Comparison of ENCODE assay signal across 22 mouse cellular contexts in the genomic region with DNA sequence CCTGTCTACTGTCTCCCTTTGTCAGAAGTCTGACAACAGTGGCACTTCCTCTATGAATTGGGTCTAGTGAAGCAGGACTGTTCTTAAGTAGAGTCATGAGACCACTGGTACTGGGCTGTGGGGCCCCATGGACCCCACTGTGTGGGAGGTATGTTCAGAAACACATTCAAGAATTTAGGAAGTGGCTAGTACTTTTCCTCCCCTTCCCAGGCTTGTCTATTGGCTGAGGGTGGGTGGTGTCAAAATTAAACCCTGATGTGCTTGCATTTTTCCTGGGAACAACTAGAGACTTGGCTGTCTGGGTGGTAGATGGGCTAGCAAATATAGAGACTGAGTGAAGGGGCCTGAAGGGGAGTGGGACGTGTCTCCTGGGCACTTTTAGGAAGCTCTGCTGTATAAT. TPM values are rescaled to one million over a fixed set of nuclear protein-coding genes. Genes with fewer than 3 reads are reported as not detected.
DNase-seq lines count a peak whose midpoint lies in the region; ATAC-seq and TF ChIP-seq lines count a peak whose summit lies in the region.
"Had no signal": no experiment of that assay in that cellular context is flagged by ENCODE, and none has a peak within 500 bp of the region (broad histone marks: within the 10 kb centered on the region; RNA-seq: fewer than 3 reads in every experiment).

No protein-coding gene starts in this region.

- H3K36me3 ChIP-seq in heart, embryonic 12.5 days = no peaks in the 10 kb centered on the region
- no peaks in the 10 kb centered on the region for H3K36me3 ChIP-seq in embryonic facial prominence, embryonic 10.5 days (replicated peaks)
- no peaks in the 10 kb centered on the region for H3K36me3 ChIP-seq in limb, embryonic 10.5 days
- H3K36me3 ChIP-seq in intestine, postnatal 0 days (ENCODE audit: control insufficient read depth, insufficient read depth) = no peaks in the 10 kb centered on the region
- H3K36me3 ChIP-seq: embryonic facial prominence, embryonic 12.5 days; forebrain, embryonic 12.5 days; forebrain, embryonic 15.5 days; heart, embryonic 10.5 days; hindbrain, embryonic 12.5 days; hindbrain, embryonic 15.5 days had no signal

- ATAC-seq in heart, embryonic 12.5 days (ENCODE audit: insufficient number of reproducible peaks, low FRiP score) = no peak
- ATAC-seq in intestine, postnatal 0 days = no peak
- ATAC-seq: CD4-positive, CD25-positive, alpha-beta regulatory T cell, adult 4 months; forebrain, embryonic 15.5 days had no signal

- no peak overlapping the region for H3K9ac ChIP-seq in heart, embryonic 12.5 days
- no peak overlapping the region for H3K9ac ChIP-seq in intestine, postnatal 0 days (ENCODE audit: low read depth, low read length)
- H3K9ac ChIP-seq: embryonic facial prominence, embryonic 12.5 days; forebrain, embryonic 12.5 days; forebrain, embryonic 15.5 days; hindbrain, embryonic 12.5 days; hindbrain, embryonic 15.5 days had no signal

- no peak overlapping the region for H3K4me2 ChIP-seq in heart, embryonic 12.5 days
- H3K4me2 ChIP-seq in intestine, postnatal 0 days (replicated peaks; ENCODE audit: low read depth) = no peak overlapping the region
- H3K4me2 ChIP-seq: embryonic facial prominence, embryonic 12.5 days; forebrain, embryonic 12.5 days; forebrain, embryonic 15.5 days; hindbrain, embryonic 12.5 days; hindbrain, embryonic 15.5 days had no signal

- no peak for TF ChIP-seq CTCF in intestine, postnatal 0 days (IDR thresholded peaks at IDR 0.05; ENCODE audit: low read depth)

- H3K4me1 ChIP-seq in heart, embryonic 12.5 days (replicated peaks) = peaks cover 7% of the 10 kb centered on the region
- H3K4me1 ChIP-seq in embryonic facial prominence, embryonic 10.5 days = no peaks in the 10 kb centered on the region
- peaks cover 16% of the 10 kb centered on the region for H3K4me1 ChIP-seq in limb, embryonic 10.5 days
- no peaks in the 10 kb centered on the region for H3K4me1 ChIP-seq in intestine, postnatal 0 days (replicated peaks; ENCODE audit: control insufficient read depth, insufficient read depth, low read length)
- H3K4me1 ChIP-seq: forebrain, embryonic 12.5 days; forebrain, embryonic 15.5 days; heart, embryonic 10.5 days; hindbrain, embryonic 12.5 days; hindbrain, embryonic 15.5 days had no signal

- no peak overlapping the region for H3K4me3 ChIP-seq in heart, embryonic 12.5 days
- H3K4me3 ChIP-seq in embryonic facial prominence, embryonic 10.5 days = no peak overlapping the region
- H3K4me3 ChIP-seq in limb, embryonic 10.5 days = no peak overlapping the region
- H3K4me3 ChIP-seq in intestine, postnatal 0 days (ENCODE audit: low read depth, low read length) = no peak overlapping the region
- H3K4me3 ChIP-seq: embryonic facial prominence, embryonic 12.5 days; erythroblast, embryonic 14.5 days; forebrain, embryonic 12.5 days; forebrain, embryonic 15.5 days; heart, adult 2 months; heart, embryonic 10.5 days; hindbrain, embryonic 12.5 days; hindbrain, embryonic 15.5 days had no signal

- H3K9me3 ChIP-seq in heart, embryonic 12.5 days (replicated peaks) = no peaks in the 10 kb centered on the region
- no peaks in the 10 kb centered on the region for H3K9me3 ChIP-seq in embryonic facial prominence, embryonic 10.5 days
- H3K9me3 ChIP-seq in limb, embryonic 10.5 days (replicated peaks) = no peaks in the 10 kb centered on the region
- H3K9me3 ChIP-seq in intestine, postnatal 0 days (ENCODE audit: control insufficient read depth) = no peaks in the 10 kb centered on the region
- H3K9me3 ChIP-seq: embryonic facial prominence, embryonic 12.5 days; forebrain, embryonic 12.5 days; forebrain, embryonic 15.5 days; heart, embryonic 10.5 days; hindbrain, embryonic 12.5 days; hindbrain, embryonic 15.5 days had no signal

- H3K27ac ChIP-seq in heart, embryonic 12.5 days (ENCODE audit: poor library complexity, severe bottlenecking) = no peak overlapping the region
- H3K27ac ChIP-seq in embryonic facial prominence, embryonic 10.5 days (replicated peaks) = no peak overlapping the region
- 0 out of 2 replicates have a peak overlapping the region, but pooled peaks have one; percentile 20 for H3K27ac ChIP-seq in limb, embryonic 10.5 days
- H3K27ac ChIP-seq in intestine, postnatal 0 days (ENCODE audit: low read depth, low read length) = no peak overlapping the region
- H3K27ac ChIP-seq: embryonic facial prominence, embryonic 12.5 days; forebrain, embryonic 12.5 days; forebrain, embryonic 15.5 days; heart, adult 2 months; heart, embryonic 10.5 days; hindbrain, embryonic 12.5 days; hindbrain, embryonic 15.5 days had no signal

- DNase-seq in heart, adult 11 months = peak; percentile 65
- peak; percentile 3 for DNase-seq in embryonic facial prominence, embryonic 10.5 days (ENCODE audit: low spot score)
- no peak for DNase-seq in limb, embryonic 10.5 days (ENCODE audit: low spot score)
- no peak for DNase-seq in spleen, adult 18-20 months
- DNase-seq in adrenal gland, adult 18-20 months (ENCODE audit: low spot score in 2 of 2) = no peak
- DNase-seq: adrenal gland, adult 8-10 months; adrenal gland, postnatal 25 days; cerebellum, adult 11-12 months; cerebellum, adult 9-10 months; cerebellum, postnatal 14 days; gastrocnemius, postnatal 25 days; heart, adult 2 months had no signal

- WGBS in heart, embryonic 12.5 days = 60% methylated on average over 1 of the region's 1 CpGs
- 54% methylated on average over 1 of the region's 1 CpGs for WGBS in embryonic facial prominence, embryonic 10.5 days
- 66% methylated on average over 1 of the region's 1 CpGs for WGBS in limb, embryonic 10.5 days
- WGBS in intestine, postnatal 0 days = 57% methylated on average over 1 of the region's 1 CpGs

- no peaks in the 10 kb centered on the region for H3K27me3 ChIP-seq in heart, embryonic 12.5 days (replicated peaks)
- no peaks in the 10 kb centered on the region for H3K27me3 ChIP-seq in embryonic facial prominence, embryonic 10.5 days (replicated peaks; ENCODE audit: low read depth, poor library complexity, severe bottlenecking)
- H3K27me3 ChIP-seq in limb, embryonic 10.5 days (ENCODE audit: low read depth, poor library complexity, severe bottlenecking) = no peaks in the 10 kb centered on the region
- no peaks in the 10 kb centered on the region for H3K27me3 ChIP-seq in intestine, postnatal 0 days (replicated peaks; ENCODE audit: control insufficient read depth, insufficient read depth, low read length)
- H3K27me3 ChIP-seq: embryonic facial prominence, embryonic 12.5 days; forebrain, embryonic 12.5 days; forebrain, embryonic 15.5 days; hindbrain, embryonic 12.5 days; hindbrain, embryonic 15.5 days had no signal

RNA-seq across cellular contexts. Expression of gene Csf1, which starts 31.8 kb away (rescaled TPM):
- 12.7 and 12.8 TPM in 2 replicates for polyA plus RNA-seq in heart, embryonic 12.5 days (2016; fragmentation: Nextera tagmentation; extraction: Ambion mirVana)
- polyA plus RNA-seq in embryonic facial prominence, embryonic 10.5 days (2016; fragmentation: Nextera tagmentation; extraction: Ambion mirVana) = 3.8 and 4.4 TPM in 2 replicates
- 3.4 and 4.6 TPM in 2 replicates for polyA plus RNA-seq in limb, embryonic 10.5 days (2016; fragmentation: Nextera tagmentation; extraction: Ambion mirVana)
- total RNA-seq in adrenal gland, adult 18-20 months (2021) = 10 to 100 TPM; 13.2 to 34.7 TPM
- polyA plus RNA-seq in intestine, postnatal 0 days (2015; fragmentation: Nextera tagmentation; extraction: Ambion mirVana) = 8.6 and 9.2 TPM in 2 replicates

RNA-seq across cellular contexts. Expression of gene Ahcyl1, which starts 32.1 kb away (rescaled TPM):
- polyA plus RNA-seq in heart, embryonic 12.5 days (2016; fragmentation: Nextera tagmentation; extraction: Ambion mirVana) = 69.3 and 74.0 TPM in 2 replicates
- 88.7 and 88.8 TPM in 2 replicates for polyA plus RNA-seq in embryonic facial prominence, embryonic 10.5 days (2016; fragmentation: Nextera tagmentation; extraction: Ambion mirVana)
- 83.4 and 98.2 TPM in 2 replicates for polyA plus RNA-seq in limb, embryonic 10.5 days (2016; fragmentation: Nextera tagmentation; extraction: Ambion mirVana)
- 100 to 1,000 TPM; 252 to 308 TPM for total RNA-seq in adrenal gland, adult 18-20 months (2021)
- polyA plus RNA-seq in intestine, postnatal 0 days (2015; fragmentation: Nextera tagmentation; extraction: Ambion mirVana) = 37.8 and 39.0 TPM in 2 replicates

Comparison
In these comparisons a context has a peak if more than half of its experiments do, and no peak if none do; other contexts are left out.
1. DNase-seq: peak in heart, adult 11 months (single experiment) and embryonic facial prominence, embryonic 10.5 days (single experiment); none in limb, embryonic 10.5 days (single experiment), spleen, adult 18-20 months (0 of 2) and adrenal gland, adult 18-20 months (0 of 2).